ENCODE assay signal across 11 mouse cellular contexts in genomic region chr13:52794232-52794631, GRCm38 (mm10).
"Had no signal": no experiment of that assay in that cellular context is flagged by ENCODE, and none has a peak within 500 bp of the region (broad histone marks: within the 10 kb centered on the region; RNA-seq: fewer than 3 reads in every experiment).

No protein-coding gene starts in this region.

- DNase-seq: lung, embryonic 14.5 days; lung, postnatal 10 days; lung, postnatal 4 days; midbrain, embryonic 14.5 days; retina, postnatal 1 day; right cerebral cortex, adult 18-20 months; right cerebral cortex, postnatal 25 days; right cerebral cortex, postnatal 4 days; thymus, postnatal 25 days; thymus, postnatal 4 days had no signal

- ATAC-seq: midbrain, embryonic 16.5 days had no signal
